Mouse (Mus musculus): Measurements from ENCODE around the gene Vmn1r48. TPM values are rescaled to one million over a fixed set of nuclear protein-coding genes. Genes with fewer than 3 reads are reported as not detected.
"Not testable (repeated sequence)": the region's sequence is repeated elsewhere in the genome, so short reads cannot be mapped to it uniquely, and the experiment has no call there.

The Vmn1r48 gene
- not detected in 2 replicates for polyA plus RNA-seq (2015; fragmentation: Nextera tagmentation; extraction: Ambion mirVana)

DNA sequence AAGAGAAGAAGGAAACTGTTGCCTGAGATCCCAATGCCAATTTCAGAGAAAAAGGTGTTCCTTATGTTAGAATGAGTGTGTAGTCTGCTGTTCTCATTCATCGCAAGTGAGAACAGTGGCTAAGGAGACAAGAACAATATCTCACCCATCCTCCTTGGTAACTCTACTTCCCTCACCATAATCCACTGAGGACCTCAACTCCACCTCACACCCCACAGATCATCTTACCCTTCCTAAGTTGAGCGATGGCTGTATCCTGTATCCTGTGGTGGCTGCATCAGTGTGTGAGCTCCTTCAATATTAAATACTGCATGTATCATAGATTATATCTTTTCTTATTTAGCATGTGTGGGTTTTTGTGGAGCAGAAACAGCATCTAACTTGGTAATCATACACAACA, at the start of gene Vmn1r48:
TSS of gene Vmn1r48 (minus strand) at position 101 of the 400 bp plus-strand sequence.
- not testable (repeated sequence) for H3K4me1 ChIP-seq; H3K9me3 ChIP-seq (replicated peaks); H3K9ac ChIP-seq; ATAC-seq (ENCODE audit: insufficient number of reproducible peaks, low FRiP score, low TSS enrichment, low read depth); H3K4me2 ChIP-seq (replicated peaks); H3K4me3 ChIP-seq (replicated peaks); H3K27me3 ChIP-seq; H3K36me3 ChIP-seq; H3K27ac ChIP-seq (replicated peaks)
- WGBS: no CpG with 5 or more reads among the region's 2 CpGs

DNA sequence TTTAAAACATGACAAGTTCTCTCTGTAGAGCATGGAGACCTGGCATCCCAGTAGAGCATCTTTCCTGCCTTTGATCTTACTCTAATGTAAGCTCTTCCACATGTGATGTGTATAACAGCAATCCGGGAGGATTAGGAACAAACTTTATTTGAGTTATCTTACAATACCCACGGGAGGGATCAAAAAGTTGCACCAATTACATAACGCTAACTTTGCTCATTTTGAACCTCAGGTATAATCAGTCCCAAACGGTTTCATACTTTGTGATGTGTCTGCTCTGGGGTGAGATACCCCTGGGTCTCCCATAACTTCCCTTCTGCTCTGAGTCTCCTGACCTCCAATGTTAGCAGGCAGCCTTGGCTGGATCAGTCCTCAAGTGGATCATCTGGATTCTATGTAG, 41.8 kb upstream of the Vmn1r48 start, which contains the start of gene Vmn1r49:
TSS of gene Vmn1r49 (minus strand) at position 101 of the 400 bp plus-strand sequence.
- ATAC-seq (ENCODE audit: insufficient number of reproducible peaks, low FRiP score, low TSS enrichment, low read depth): no peak
- 63% methylated on average over 4 of the region's 4 CpGs for WGBS

DNA sequence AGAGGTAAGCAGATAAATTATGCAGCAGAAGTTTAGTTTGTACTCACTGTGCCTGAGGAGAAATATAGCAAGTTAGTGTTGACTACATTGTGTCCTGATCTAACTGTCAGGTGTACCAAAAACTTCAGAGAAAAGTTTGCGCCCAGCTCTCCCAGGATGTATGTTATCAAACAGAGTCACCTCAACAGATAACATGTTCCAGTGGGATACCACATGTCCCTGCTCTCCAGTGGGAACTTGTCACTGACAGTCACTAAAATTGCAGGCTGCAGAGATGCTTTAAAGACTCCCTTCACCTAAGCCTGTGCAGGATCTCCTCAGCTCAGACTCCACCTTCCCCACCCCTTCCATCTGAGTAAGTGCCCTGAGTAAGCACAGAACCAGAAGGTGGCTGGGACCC, 20.8 kb downstream of the Vmn1r48 start, which contains the start of gene Vmn1r47:
TSS of gene Vmn1r47 (plus strand) at position 301 of the 400 bp plus-strand sequence.
- H3K27ac ChIP-seq (replicated peaks); H3K4me2 ChIP-seq (replicated peaks); ATAC-seq (ENCODE audit: insufficient number of reproducible peaks, low FRiP score, low TSS enrichment, low read depth); H3K36me3 ChIP-seq; H3K9me3 ChIP-seq (replicated peaks); H3K4me1 ChIP-seq; H3K9ac ChIP-seq; H3K4me3 ChIP-seq (replicated peaks); H3K27me3 ChIP-seq: not testable (repeated sequence)
- WGBS: 88% methylated on average over 1 of the region's 1 CpGs

More for the DNA sequence above, 41.8 kb upstream of the Vmn1r48 start, which contains the start of gene Vmn1r49:
- no peaks in the 10 kb centered on the region for H3K36me3 ChIP-seq
- no peaks in the 10 kb centered on the region; the same call in 1 of the 2 replicates for H3K9me3 ChIP-seq (replicated peaks)
- H3K4me1 ChIP-seq: no peaks in the 10 kb centered on the region
- no peak within 1 kb of the TSS for H3K9ac ChIP-seq
- no peak within 1 kb of the TSS for H3K27ac ChIP-seq (replicated peaks)
- no peak within 1 kb of the TSS for H3K4me3 ChIP-seq (replicated peaks)
- H3K4me2 ChIP-seq (replicated peaks): no peak within 1 kb of the TSS
- H3K27me3 ChIP-seq: no peaks in the 10 kb centered on the region

DNA sequence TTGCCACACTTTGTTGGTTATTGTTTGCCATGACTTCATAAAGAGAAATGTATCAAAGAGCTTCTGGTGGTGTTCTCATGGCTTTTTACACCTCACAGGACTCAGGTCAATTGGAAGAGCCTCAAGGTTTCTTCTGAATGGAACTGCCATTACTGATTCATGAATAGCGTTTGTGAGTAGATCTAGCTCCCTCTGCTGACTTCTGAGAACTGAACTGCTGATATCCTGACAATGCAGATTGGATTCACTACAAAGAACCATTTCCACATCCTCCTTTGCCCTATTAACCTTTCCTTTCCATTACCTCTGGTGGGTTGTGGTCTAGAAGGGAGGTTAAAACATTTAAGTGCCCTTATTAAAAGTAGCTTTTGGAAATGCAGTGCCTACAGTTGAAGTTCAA, 50.7 kb downstream of the Vmn1r48 start:
- 16% methylated on average over 1 of the region's 1 CpGs for WGBS
- Histone ChIP-seq H3K4me2 (replicated peaks) (no peak overlapping the region), H3K27me3 (no peaks in the 10 kb centered on the region), H3K27ac (replicated peaks) (no peak overlapping the region), H3K36me3 (no peaks in the 10 kb centered on the region), H3K4me1 (no peaks in the 10 kb centered on the region), H3K9ac (no peak overlapping the region), H3K4me3 (replicated peaks) (no peak overlapping the region), H3K9me3 (replicated peaks) (no peaks in the 10 kb centered on the region)
- no peak for ATAC-seq (ENCODE audit: insufficient number of reproducible peaks, low FRiP score, low TSS enrichment, low read depth)

Other genes starting within 250 kb of the Vmn1r48 start
- not detected in 2 replicates for gene Vmn1r42, start 160.4 kb downstream of the Vmn1r48 start, polyA plus RNA-seq (2015; fragmentation: Nextera tagmentation; extraction: Ambion mirVana)
- gene Vmn1r43, start 160.4 kb downstream of the Vmn1r48 start, polyA plus RNA-seq (2015; fragmentation: Nextera tagmentation; extraction: Ambion mirVana): 0.03 and 0.04 TPM in 2 replicates
- not detected in 2 replicates for gene Vmn1r44, start 153.2 kb downstream of the Vmn1r48 start, polyA plus RNA-seq (2015; fragmentation: Nextera tagmentation; extraction: Ambion mirVana)
- not detected in 2 replicates for gene Vmn1r45, start 96.2 kb downstream of the Vmn1r48 start, polyA plus RNA-seq (2015; fragmentation: Nextera tagmentation; extraction: Ambion mirVana)
- gene Vmn1r46, start 67.5 kb downstream of the Vmn1r48 start, polyA plus RNA-seq (2015; fragmentation: Nextera tagmentation; extraction: Ambion mirVana): not detected in 2 replicates
- gene Vmn1r47, start 20.7 kb downstream of the Vmn1r48 start, polyA plus RNA-seq (2015; fragmentation: Nextera tagmentation; extraction: Ambion mirVana): not detected in 2 replicates
- not detected in 2 replicates for gene Vmn1r49, start 41.7 kb upstream of the Vmn1r48 start, polyA plus RNA-seq (2015; fragmentation: Nextera tagmentation; extraction: Ambion mirVana)
- gene Vmn1r50, start 64.6 kb upstream of the Vmn1r48 start, polyA plus RNA-seq (2015; fragmentation: Nextera tagmentation; extraction: Ambion mirVana): not detected in 2 replicates
- 0.05 TPM in 1 of 2 replicates, not detected in the other for gene Vmn1r51, start 85.8 kb upstream of the Vmn1r48 start, polyA plus RNA-seq (2015; fragmentation: Nextera tagmentation; extraction: Ambion mirVana)
- not detected in 2 replicates for gene Vmn1r52, start 138.0 kb upstream of the Vmn1r48 start, polyA plus RNA-seq (2015; fragmentation: Nextera tagmentation; extraction: Ambion mirVana)
- gene V1ra8, start 166.0 kb upstream of the Vmn1r48 start, polyA plus RNA-seq (2015; fragmentation: Nextera tagmentation; extraction: Ambion mirVana): not detected in 2 replicates
- gene Vmn1r53, start 187.6 kb upstream of the Vmn1r48 start, polyA plus RNA-seq (2015; fragmentation: Nextera tagmentation; extraction: Ambion mirVana): not detected in 2 replicates
- not detected in 2 replicates for gene Vmn1r54, start 209.5 kb upstream of the Vmn1r48 start, polyA plus RNA-seq (2015; fragmentation: Nextera tagmentation; extraction: Ambion mirVana)

All from embryonic facial prominence, embryonic 15.5 days (tissue).